Mouse (Mus musculus) CD4-positive helper T cell, adult 2 months (primary cell): ENCODE results near the gene Cox7c.
"Not testable (repeated sequence)": the region's sequence is repeated elsewhere in the genome, so short reads cannot be mapped to it uniquely, and the experiment has no call there.

Source experiments
- DNase-seq: peaks from one replicate; pipeline ENCODE4 v3.0.0-alpha.2; 2012; ENCODE audit warnings: low read depth, missing footprints, low spot score

The Cox7c gene

GRCm38 (mm10) chr13:86046254-86046951 lies at the start of gene Cox7c:
Gene Cox7c, minus strand, starts transcription at chr13:86046904.
- DNase-seq = peak; percentile 92

- no peak for DNase-seq
Observed at GRCm38 (mm10) chr13:86068011-86068724, 21.5 kb upstream of the Cox7c start.

- DNase-seq = no peak
Observed at GRCm38 (mm10) chr13:86067508-86067907, 20.8 kb upstream of the Cox7c start.

- not testable (repeated sequence) for DNase-seq
Observed at GRCm38 (mm10) chr13:86054091-86054490, 7.4 kb upstream of the Cox7c start.

GRCm38 (mm10) chr13:86004907-86005675 lies 41.6 kb downstream of the Cox7c start:
- DNase-seq = no peak
